Mouse (Mus musculus): ENCODE data around the gene Elmod3. TPM values are rescaled to one million over a fixed set of nuclear protein-coding genes. Genes with fewer than 3 reads are reported as not detected.

Elmod3 gene
- total and polyA plus RNA-seq, 3 experiments, result 4.2 to 9.0 (median 7.1) TPM

- dilution Hi-C loops (cut with MboI; ENCODE audit: extremely low pct_ligation_motif_present, extremely low pct_unique_long_range_greater_than_20kb, low sequenced_read_pairs) (no loop called here), in situ Hi-C loops (cut with MboI; ENCODE audit: low pct_ligation_motif_present, low pct_unique_long_range_greater_than_20kb, low sequenced_read_pairs) (no loop called here)
- H3K36me3 ChIP-seq (replicated peaks in 1 of 2; ENCODE audit: control insufficient read depth in 1 of 2, insufficient read depth in 1 of 2, low read length in 1 of 2), result peaks cover 53 to 95% of the 10 kb centered on the region in 2 experiments
- no peaks in the 10 kb centered on the region for H3K27me3 ChIP-seq (replicated peaks)
- TF ChIP-seq POLR2AphosphoS2 (IDR thresholded peaks at IDR 0.05; ENCODE audit: low read depth, low read length) (no peak), MXI1 (IDR thresholded peaks at IDR 0.05; ENCODE audit: low read depth, low read length) (no peak), ZNF384 (IDR thresholded peaks at IDR 0.05; ENCODE audit: low read depth, low read length) (no peak), ELF1 (IDR thresholded peaks at IDR 0.05; ENCODE audit: low read depth, low read length) (no peak), KAT2A (IDR thresholded peaks at IDR 0.05; ENCODE audit: insufficient replicate concordance, low read length) (no peak), CHD2 (IDR thresholded peaks at IDR 0.05; ENCODE audit: low read length) (no peak), PAX5 (IDR thresholded peaks at IDR 0.05; ENCODE audit: low read length) (no peak), E2F4 (IDR thresholded peaks at IDR 0.05; ENCODE audit: insufficient replicate concordance, low read depth, low read length) (no peak), CTCF (conservative IDR thresholded peaks at IDR 0.05 in 1 of 2, IDR thresholded peaks at IDR 0.05 in 1 of 2; ENCODE audit: low read depth in 2 of 2, low read length in 2 of 2) (no peak), IRF4 (IDR thresholded peaks at IDR 0.05; ENCODE audit: low read depth, low read length) (no peak), MEF2A (IDR thresholded peaks at IDR 0.05; ENCODE audit: borderline replicate concordance, low read depth, low read length) (no peak), RAD21 (IDR thresholded peaks at IDR 0.05; ENCODE audit: low read depth, low read length) (no peak), ZC3H11A (IDR thresholded peaks at IDR 0.05; ENCODE audit: low read depth, low read length) (no peak), JUN (IDR thresholded peaks at IDR 0.05; ENCODE audit: insufficient read depth, low read depth, low read length) (no peak), MAX (IDR thresholded peaks at IDR 0.05; ENCODE audit: low read length) (no peak), EP300 (IDR thresholded peaks at IDR 0.05; ENCODE audit: low read length) (no peak)
- H3K4me1 ChIP-seq (ENCODE audit: control insufficient read depth in 1 of 2, insufficient read depth in 2 of 2), result no peaks in the 10 kb centered on the region
- no peak for DNase-seq (ENCODE audit: extremely low read depth)
- H3K27ac ChIP-seq (ENCODE audit: insufficient read depth, low read depth), result no peak overlapping the region
- no peak overlapping the region for H3K4me3 ChIP-seq (replicated peaks in 1 of 3; ENCODE audit: low read depth in 2 of 3, low read length in 2 of 3, poor library complexity in 1 of 3)
- H3K79me2 ChIP-seq (replicated peaks; ENCODE audit: control insufficient read depth, extremely low read depth, insufficient read depth, poor library complexity, severe bottlenecking), result no peaks in the 10 kb centered on the region
- no peak overlapping the region for H3K4me2 ChIP-seq (ENCODE audit: insufficient read depth, low read depth, poor library complexity, severe bottlenecking)
- no peak overlapping the region for H3K9ac ChIP-seq (ENCODE audit: insufficient read depth, low read depth)
- H3K9me3 ChIP-seq (replicated peaks; ENCODE audit: low read length), result no peaks in the 10 kb centered on the region
Measured at GRCm38 (mm10) chr6:72607676-72608075, 9.5 kb upstream of the Elmod3 start.

- no peak overlapping the region for H3K4me2 ChIP-seq (ENCODE audit: insufficient read depth, low read depth, poor library complexity, severe bottlenecking)
- H3K36me3 ChIP-seq (replicated peaks in 1 of 2; ENCODE audit: control insufficient read depth in 1 of 2, insufficient read depth in 1 of 2, low read length in 1 of 2), result peaks cover 53 to 97% of the 10 kb centered on the region in 2 experiments
- no peaks in the 10 kb centered on the region for H3K27me3 ChIP-seq (replicated peaks)
- TF ChIP-seq KAT2A (IDR thresholded peaks at IDR 0.05; ENCODE audit: insufficient replicate concordance, low read length), result no peak
- no peak overlapping the region for H3K4me3 ChIP-seq (replicated peaks in 1 of 3; ENCODE audit: low read depth in 2 of 3, low read length in 2 of 3, poor library complexity in 1 of 3)
- H3K9me3 ChIP-seq (replicated peaks; ENCODE audit: low read length), result no peaks in the 10 kb centered on the region
- no peak overlapping the region for H3K9ac ChIP-seq (ENCODE audit: insufficient read depth, low read depth)
- in situ Hi-C loops (cut with MboI; ENCODE audit: low pct_ligation_motif_present, low pct_unique_long_range_greater_than_20kb, low sequenced_read_pairs) (no loop called here), dilution Hi-C loops (cut with MboI; ENCODE audit: extremely low pct_ligation_motif_present, extremely low pct_unique_long_range_greater_than_20kb, low sequenced_read_pairs) (no loop called here)
- H3K27ac ChIP-seq (ENCODE audit: insufficient read depth, low read depth), result no peak overlapping the region
- no peaks in the 10 kb centered on the region for H3K79me2 ChIP-seq (replicated peaks; ENCODE audit: control insufficient read depth, extremely low read depth, insufficient read depth, poor library complexity, severe bottlenecking)
- peaks cover 0 to under 1% of the 10 kb centered on the region in 2 experiments; a peak in 2 of 4 replicates for H3K4me1 ChIP-seq (ENCODE audit: control insufficient read depth in 1 of 2, insufficient read depth in 2 of 2)
- no peak for DNase-seq (ENCODE audit: extremely low read depth)
Measured at GRCm38 (mm10) chr6:72607060-72607459, 8.8 kb upstream of the Elmod3 start.
